12 mouse cellular contexts compared by ENCODE assay signal in genomic region chr4:141146491-141147033, GRCm38 (mm10). TPM values are rescaled to one million over a fixed set of nuclear protein-coding genes. Genes with fewer than 3 reads are reported as not detected.
DNase-seq lines count a peak whose midpoint lies in the region; ATAC-seq and TF ChIP-seq lines count a peak whose summit lies in the region.
"Had no signal": no experiment of that assay in that cellular context is flagged by ENCODE, and none has a peak within 500 bp of the region (broad histone marks: within the 10 kb centered on the region; RNA-seq: fewer than 3 reads in every experiment).

No protein-coding gene starts in this region.

- no peak overlapping the region for H3K9ac ChIP-seq in limb, embryonic 12.5 days (replicated peaks)
- H3K9ac ChIP-seq in liver, embryonic 13.5 days: no peak overlapping the region

- no peaks in the 10 kb centered on the region for H3K36me3 ChIP-seq in limb, embryonic 12.5 days
- peaks cover 4% of the 10 kb centered on the region; the same call in 1 of the 2 replicates for H3K36me3 ChIP-seq in limb, embryonic 10.5 days
- no peaks in the 10 kb centered on the region for H3K36me3 ChIP-seq in liver, embryonic 13.5 days

- H3K27ac ChIP-seq in gastrocnemius, adult 2 months: no peak overlapping the region; the same call in 1 of the 2 replicates
- H3K27ac ChIP-seq in limb, embryonic 12.5 days: no peak overlapping the region
- H3K27ac ChIP-seq in limb, embryonic 10.5 days: no peak overlapping the region
- peak overlapping the region; percentile 87 for H3K27ac ChIP-seq in liver, embryonic 13.5 days

- no peak for TF ChIP-seq CTCF in gastrocnemius, adult 2 months (IDR thresholded peaks at IDR 0.05)

- intact Hi-C loops in gastrocnemius, adult 2 months (cut with DNase I): loop anchor here (5.0 kb wide), 2 partner anchors 66 to 216 kb away; partner anchors contain the start of gene Rsg1
- intact Hi-C loops in gastrocnemius, postnatal 14 days (cut with DNase I; ENCODE audit: low total_unique reads): loop anchor here (10.0 kb wide), 2 partner anchors 68 to 118 kb away; partner anchors contain the start of gene Rsg1
- intact Hi-C loops in left cerebral cortex, postnatal 10 days (cut with DNase I): loop anchor here (5.0 kb wide), 2 partner anchors 56 to 126 kb away; no protein-coding TSS in a partner anchor

- H3K4me2 ChIP-seq in limb, embryonic 12.5 days: peak overlapping the region; percentile 85
- peak overlapping the region; percentile 80; the same call in 1 of the 2 replicates for H3K4me2 ChIP-seq in liver, embryonic 13.5 days

- H3K27me3 ChIP-seq in limb, embryonic 12.5 days: no peaks in the 10 kb centered on the region
- H3K27me3 ChIP-seq in limb, embryonic 10.5 days (ENCODE audit: low read depth, poor library complexity, severe bottlenecking): no peaks in the 10 kb centered on the region
- H3K27me3 ChIP-seq in liver, embryonic 13.5 days: no peaks in the 10 kb centered on the region

- peaks cover 24% of the 10 kb centered on the region for H3K4me1 ChIP-seq in limb, embryonic 12.5 days (replicated peaks)
- peaks cover 22% of the 10 kb centered on the region for H3K4me1 ChIP-seq in limb, embryonic 10.5 days
- peaks cover 45% of the 10 kb centered on the region for H3K4me1 ChIP-seq in liver, embryonic 13.5 days (replicated peaks)

- H3K9me3 ChIP-seq in limb, embryonic 12.5 days: no peaks in the 10 kb centered on the region
- H3K9me3 ChIP-seq in limb, embryonic 10.5 days (replicated peaks): no peaks in the 10 kb centered on the region
- no peaks in the 10 kb centered on the region for H3K9me3 ChIP-seq in liver, embryonic 13.5 days (replicated peaks)

- no peak for DNase-seq in gastrocnemius, adult 2 months
- no peak for DNase-seq in gastrocnemius, postnatal 14 days
- DNase-seq in limb, embryonic 10.5 days (ENCODE audit: low spot score): no peak
- peak; percentile 35 for DNase-seq in MEL-GATA-1-ER (ENCODE audit: extremely low read depth, low read depth)
- DNase-seq in liver, embryonic 13.5 days: no peak
- no peak for DNase-seq in right cerebral cortex, postnatal 4 days
- DNase-seq in left cerebral cortex, postnatal 10 days (ENCODE audit: extremely low spot score in 1 of 2, low spot score in 2 of 2): no peak
- DNase-seq: B cell, adult 2 months; cerebellum, adult 2 months; right cerebral cortex, postnatal 14 days had no signal

- WGBS in limb, embryonic 12.5 days: 92% methylated on average over 6 of the region's 6 CpGs
- WGBS in limb, embryonic 10.5 days: 92% methylated on average over 6 of the region's 6 CpGs
- WGBS in liver, embryonic 13.5 days (ENCODE audit: insufficient replicate concordance): 79% methylated on average over 6 of the region's 6 CpGs

- no peak for ATAC-seq in limb, embryonic 12.5 days (ENCODE audit: insufficient number of reproducible peaks, insufficient read depth, low FRiP score, low TSS enrichment, low read depth)
- ATAC-seq in liver, embryonic 13.5 days (ENCODE audit: low read depth): no peak

- H3K4me3 ChIP-seq in gastrocnemius, adult 2 months: peak overlapping the region; percentile 100
- 0 out of 2 replicates have a peak overlapping the region, but pooled peaks have one; percentile 6 for H3K4me3 ChIP-seq in limb, embryonic 12.5 days (replicated peaks)
- H3K4me3 ChIP-seq in limb, embryonic 10.5 days: no peak overlapping the region
- no peak overlapping the region for H3K4me3 ChIP-seq in liver, embryonic 13.5 days (replicated peaks)

RNA-seq across cellular contexts. Expression of gene Fbxo42, which starts 1.2 kb away (rescaled TPM):
- total RNA-seq in gastrocnemius, adult 2 months (2021): 10 to 100 TPM; 10.8 to 10.9 TPM
- 10 to 100 TPM in 1 of 2 experiments, 1 to 10 TPM in 1; 9.1 to 10.8 TPM for total RNA-seq in gastrocnemius, postnatal 14 days (2021)
- polyA plus RNA-seq in limb, embryonic 12.5 days (2016; fragmentation: Nextera tagmentation; extraction: Ambion mirVana): 31.2 and 32.0 TPM in 2 replicates
- polyA plus RNA-seq in limb, embryonic 10.5 days (2016; fragmentation: Nextera tagmentation; extraction: Ambion mirVana): 27.1 and 32.2 TPM in 2 replicates
- polyA plus RNA-seq in liver, embryonic 13.5 days (2015; fragmentation: Nextera tagmentation; extraction: Ambion mirVana): 13.9 and 14.2 TPM in 2 replicates
- 10 to 100 TPM; 35.2 to 35.4 TPM for total RNA-seq in left cerebral cortex, postnatal 10 days (2021)

RNA-seq across cellular contexts. Expression of gene Szrd1, which starts 7.0 kb away (rescaled TPM):
- 100 to 1,000 TPM; 146 to 163 TPM for total RNA-seq in gastrocnemius, adult 2 months (2021)
- total RNA-seq in gastrocnemius, postnatal 14 days (2021): 100 to 1,000 TPM; 161 to 166 TPM
- polyA plus RNA-seq in limb, embryonic 12.5 days (2016; fragmentation: Nextera tagmentation; extraction: Ambion mirVana): 34.2 and 34.5 TPM in 2 replicates
- polyA plus RNA-seq in limb, embryonic 10.5 days (2016; fragmentation: Nextera tagmentation; extraction: Ambion mirVana): 39.0 and 40.2 TPM in 2 replicates
- 21.2 and 22.5 TPM in 2 replicates for polyA plus RNA-seq in liver, embryonic 13.5 days (2015; fragmentation: Nextera tagmentation; extraction: Ambion mirVana)
- 10 to 100 TPM; 43.0 to 45.3 TPM for total RNA-seq in left cerebral cortex, postnatal 10 days (2021)

RNA-seq across cellular contexts. Expression of gene Spata21, which starts 58.4 kb away (rescaled TPM):
- total RNA-seq in gastrocnemius, adult 2 months (2021): not detected
- not detected for total RNA-seq in gastrocnemius, postnatal 14 days (2021)
- 0.28 TPM in 1 of 2 replicates, not detected in the other for polyA plus RNA-seq in limb, embryonic 12.5 days (2016; fragmentation: Nextera tagmentation; extraction: Ambion mirVana)
- 0.18 TPM in 1 of 2 replicates, not detected in the other for polyA plus RNA-seq in limb, embryonic 10.5 days (2016; fragmentation: Nextera tagmentation; extraction: Ambion mirVana)
- polyA plus RNA-seq in liver, embryonic 13.5 days (2015; fragmentation: Nextera tagmentation; extraction: Ambion mirVana): 0.13 TPM in 1 of 2 replicates, not detected in the other
- under 1 TPM; 0.17 to 0.59 TPM for total RNA-seq in left cerebral cortex, postnatal 10 days (2021)
- polyA plus RNA-seq: forebrain, embryonic 11.5 days had no signal

Comparison
In these comparisons a context has a peak if more than half of its experiments do, and no peak if none do; other contexts are left out.
1. H3K4me3 ChIP-seq: peak in gastrocnemius, adult 2 months (single experiment) and limb, embryonic 12.5 days (single experiment); none in limb, embryonic 10.5 days (single experiment) and liver, embryonic 13.5 days (single experiment).